Mouse (Mus musculus) cerebellum, adult 2 months (tissue): ENCODE measurements at regions not wholly inside any gene's neighbourhood (a gene's known extent, or its start where the extent isn't known, plus 50 kb on each side); places are given as distances from the start of the nearest gene placed in this dataset.

Source experiments
- CTCF ChIP-seq: fragments of 200-500 bp; IDR thresholded peaks from 2 replicates; pipeline ENCODE4 v1.5.1; 2011; ENCODE audit warnings: low read depth, mild to moderate bottlenecking, control low read depth, low read length, moderate library complexity, borderline replicate concordance; ENCODE audit not compliant: insufficient read depth
- POLR2A ChIP-seq: fragments of 200-500 bp; IDR thresholded peaks from 2 replicates; pipeline ENCODE4 v1.6.1; 2011; ENCODE audit warnings: low read length, control low read depth, borderline replicate concordance; ENCODE audit not compliant: insufficient read depth

DNA sequence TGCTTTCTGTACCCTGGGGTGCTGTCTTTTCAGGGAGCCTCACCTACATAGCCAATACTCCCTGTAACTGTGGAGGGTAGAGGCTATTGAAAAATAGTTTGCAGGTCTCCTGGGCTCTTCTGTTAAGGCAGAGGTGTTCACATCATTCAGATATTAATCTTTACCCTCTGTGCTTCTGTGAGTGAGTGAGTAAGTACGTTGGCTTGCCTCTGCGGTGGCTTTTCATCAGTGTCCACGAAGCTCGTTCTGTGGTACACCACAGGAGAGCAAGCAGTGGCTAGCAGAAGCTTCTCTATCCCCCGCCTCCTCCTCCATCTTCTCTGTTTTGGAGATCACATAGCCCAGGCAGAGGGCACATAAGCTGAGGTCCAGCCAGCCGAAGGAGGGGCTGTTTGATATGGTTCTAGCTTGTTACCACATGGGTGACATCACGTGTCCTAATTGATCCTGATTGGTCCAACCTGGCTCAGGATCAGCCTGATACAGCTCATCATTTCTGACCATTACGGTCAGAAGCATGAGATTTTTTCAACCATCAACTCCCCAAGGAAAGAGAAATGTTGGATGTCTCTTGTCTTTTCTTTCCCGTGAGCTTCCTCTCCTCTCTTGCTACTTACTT, 680.6 kb upstream of the Car8 start:
- TF ChIP-seq POLR2A (no peak), CTCF (no peak)
